Mouse (Mus musculus): ENCODE measurements around the gene Sh3bp4.

DNA sequence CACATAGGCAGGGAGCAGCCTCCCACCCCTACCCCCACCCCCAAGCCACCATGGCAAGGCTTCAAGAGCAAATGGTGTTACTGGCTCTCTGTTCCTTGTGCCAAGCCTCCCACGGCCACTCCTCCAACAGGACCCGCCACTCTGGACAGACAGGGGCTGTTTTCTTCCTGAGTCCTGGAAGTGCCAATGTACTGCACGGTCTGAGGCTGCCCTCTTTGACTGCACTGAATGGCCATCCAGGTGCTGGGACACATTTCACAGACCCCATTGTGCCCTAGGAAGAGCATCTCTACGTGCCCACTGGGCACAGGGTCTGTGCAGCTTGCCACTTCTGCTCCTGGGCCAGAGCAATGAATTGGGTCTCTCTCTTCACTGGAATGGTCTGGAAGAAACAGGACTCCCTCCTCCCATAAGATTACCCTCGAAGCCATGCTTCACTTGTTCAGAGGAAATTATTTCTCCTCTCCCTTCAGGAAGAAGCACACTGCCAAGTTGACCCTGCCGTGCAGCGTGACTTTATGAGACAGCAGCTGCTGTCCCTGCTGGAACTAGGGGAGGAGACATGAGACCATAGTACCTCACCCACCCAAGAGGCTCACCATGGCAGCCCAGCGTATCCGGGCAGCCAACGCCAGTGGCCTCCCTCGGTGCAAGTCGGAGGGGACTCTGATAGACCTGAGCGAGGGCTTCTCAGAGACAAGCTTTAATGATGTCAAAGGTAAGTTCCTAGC, 67.0 kb downstream of the Sh3bp4 start:
- TF ChIP-seq CTCF (IDR thresholded peaks at IDR 0.05; ENCODE audit: extremely low read depth, insufficient read depth, insufficient read length, insufficient replicate concordance) (no peak), POLR2A (IDR thresholded peaks at IDR 0.05; ENCODE audit: low read depth, low read length) (no peak)
